Mouse (Mus musculus) skeletal muscle tissue, postnatal 0 days (tissue): ENCODE data around the gene Lilrb4a. TPM values are rescaled to one million over a fixed set of nuclear protein-coding genes. Genes with fewer than 3 reads are reported as not detected.

ENCODE experiments used
- polyA plus RNA-seq: library from polyadenylated mRNA; unstranded; fragments of >200 nt; fragmentation: Nextera tagmentation; extraction: Ambion mirVana; gene quantifications from 2 replicates; pipeline ENCODE4 v1.2.1, GENCODE M21; 2015

Gene Lilrb4a
- 6.6 and 8.2 TPM in 2 replicates for polyA plus RNA-seq

DNA sequence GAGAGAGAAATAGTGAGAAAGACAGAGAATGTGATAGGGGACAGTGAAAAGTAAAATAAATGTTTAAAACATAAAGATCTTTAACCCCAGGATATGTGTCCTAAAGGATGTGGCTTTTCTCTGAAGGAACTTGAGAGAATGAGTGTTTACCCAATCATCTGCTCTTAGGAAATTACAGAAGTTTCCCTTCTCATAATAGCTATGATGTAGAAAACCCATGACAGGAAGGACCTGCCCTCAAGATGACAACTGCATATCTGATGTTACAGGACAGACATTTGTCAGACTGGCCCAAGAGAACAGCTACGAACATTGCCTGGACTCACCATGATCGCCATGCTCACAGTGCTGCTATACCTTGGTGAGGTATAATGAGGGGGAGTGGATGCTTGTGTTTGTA is at the start of gene Lilrb4a:
Gene Lilrb4a (plus strand): TSS at position 266 of the 400 bp plus-strand sequence.

DNA sequence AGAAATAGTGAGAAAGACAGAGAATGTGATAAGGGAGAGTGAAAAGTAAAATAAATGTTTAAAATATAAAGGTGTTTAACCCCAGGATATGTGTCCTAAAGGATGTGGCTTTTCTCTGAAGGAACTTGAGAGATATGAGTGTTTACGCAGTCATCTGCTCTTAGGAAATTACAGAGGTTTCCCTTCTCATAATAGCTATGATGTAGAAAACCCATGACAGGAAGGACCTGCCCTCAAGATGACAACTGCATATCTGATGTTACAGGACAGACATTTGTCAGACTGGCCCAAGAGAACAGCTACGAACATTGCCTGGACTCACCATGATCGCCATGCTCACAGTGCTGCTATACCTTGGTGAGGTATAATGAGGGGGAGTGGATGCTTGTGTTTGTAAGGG is 10.4 kb upstream of the Lilrb4a start, which contains the start of the genes Gm49339 and Lilr4b:
Gene Gm49339 (plus strand): TSS at position 216 of the 400 bp plus-strand sequence.
Gene Lilr4b (plus strand): TSS at position 236 of the 400 bp plus-strand sequence.

Other genes with a start within 250 kb of the Lilrb4a start
- gene Gm49339, start 10.3 kb upstream of the Lilrb4a start, polyA plus RNA-seq: 1.2 and 2.0 TPM in 2 replicates
- 3.9 and 4.4 TPM in 2 replicates for gene Lilr4b, start 10.3 kb upstream of the Lilrb4a start, polyA plus RNA-seq
- 0.29 TPM in 1 of 2 replicates, not detected in the other for gene Fam162b, start 99.6 kb downstream of the Lilrb4a start, polyA plus RNA-seq
- not detected in 2 replicates for gene Gprc6a, start 140.5 kb downstream of the Lilrb4a start, polyA plus RNA-seq
- gene Rfx6, start 186.8 kb downstream of the Lilrb4a start, polyA plus RNA-seq: not detected in 2 replicates